Mouse (Mus musculus) cortical plate, adult 2 months (tissue): Measurements from ENCODE around the gene Ldlrad3.

ENCODE experiments used
- CTCF ChIP-seq: fragments of 200-500 bp; IDR thresholded peaks from 2 replicates; pipeline ENCODE4 v1.5.1; 2011; ENCODE audit warnings: mild to moderate bottlenecking, control low read depth, low read length; ENCODE audit not compliant: insufficient read depth; ENCODE audit errors: extremely low read depth
- POLR2A ChIP-seq: fragments of 200-500 bp; IDR thresholded peaks from 2 replicates; pipeline ENCODE4 v1.6.1; 2011; ENCODE audit warnings: mild to moderate bottlenecking, low read length, control low read depth; ENCODE audit not compliant: insufficient read depth; ENCODE audit errors: extremely low read depth

GRCm38 (mm10) chr2:102002408-102002973 is 183.7 kb downstream of the Ldlrad3 start:
- TF ChIP-seq CTCF (no peak), POLR2A (no peak)
